Mouse (Mus musculus): ENCODE results near the gene Ptprn2.

- TF ChIP-seq CTCF (IDR thresholded peaks at IDR 0.05; ENCODE audit: low read depth, low read length) (no peak), GATA1 (IDR thresholded peaks at IDR 0.05; ENCODE audit: borderline replicate concordance, low read length) (no peak), TAL1 (conservative IDR thresholded peaks at IDR 0.05; ENCODE audit: low read depth, low read length) (no peak), POLR2AphosphoS5 (IDR thresholded peaks at IDR 0.05; ENCODE audit: insufficient replicate concordance, low read depth, low read length) (no peak), GATA2 (IDR thresholded peaks at IDR 0.05; ENCODE audit: borderline replicate concordance, low read depth, low read length) (no peak)
Observed at GRCm38 (mm10) chr12:117141394-117141793, 655.9 kb downstream of the Ptprn2 start.
